ENCODE assay signal across 12 mouse cellular contexts in the genomic region with DNA sequence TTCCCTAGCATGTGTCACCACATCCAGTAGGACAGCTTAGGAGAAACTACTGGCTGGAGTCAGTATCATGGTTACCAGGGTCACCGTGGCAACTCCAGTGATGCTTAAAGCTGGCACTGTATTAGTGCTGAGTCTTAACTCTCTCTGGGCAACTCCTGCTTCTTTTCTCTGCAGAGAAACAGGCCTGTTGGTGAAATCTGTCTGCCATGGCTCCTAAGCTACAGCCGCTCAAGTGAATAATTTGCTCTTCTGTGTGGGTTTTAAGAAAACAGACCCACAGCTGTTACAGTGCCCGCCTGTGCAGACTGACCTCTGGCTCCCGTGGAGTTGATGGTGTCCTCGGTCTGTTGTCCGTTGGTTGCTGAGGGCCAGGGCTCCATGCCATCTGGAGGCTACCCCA.
DNase-seq lines count a peak whose midpoint lies in the region; ATAC-seq and TF ChIP-seq lines count a peak whose summit lies in the region.
"Had no signal": no experiment of that assay in that cellular context is flagged by ENCODE, and none has a peak within 500 bp of the region (broad histone marks: within the 10 kb centered on the region; RNA-seq: fewer than 3 reads in every experiment).

No protein-coding gene starts in this region.

- no peak overlapping the region for H3K4me3 ChIP-seq in left cerebral cortex, adult 2 months
- no peak overlapping the region for H3K4me3 ChIP-seq in forebrain, embryonic 13.5 days
- no peak overlapping the region for H3K4me3 ChIP-seq in neural tube, embryonic 15.5 days (replicated peaks)
- H3K4me3 ChIP-seq: heart, embryonic 15.5 days; limb, embryonic 15.5 days had no signal

- WGBS in forebrain, embryonic 13.5 days, result 38% methylated on average over 6 of the region's 6 CpGs
- WGBS in neural tube, embryonic 15.5 days, result 31% methylated on average over 6 of the region's 6 CpGs

- intact Hi-C loops in left cerebral cortex, postnatal 25 days (cut with DNase I), result no loop called here
- intact Hi-C loops in left cerebral cortex, adult 2 months (cut with DNase I), result loop anchor here (10.0 kb wide), 1 partner anchor 1125 kb away; the partner anchor contains the start of gene Fam19a5

- H3K36me3 ChIP-seq in forebrain, embryonic 13.5 days (ENCODE audit: poor library complexity, severe bottlenecking), result no peaks in the 10 kb centered on the region
- no peaks in the 10 kb centered on the region for H3K36me3 ChIP-seq in neural tube, embryonic 15.5 days
- H3K36me3 ChIP-seq: heart, embryonic 15.5 days; limb, embryonic 15.5 days had no signal

- peak; percentile 17 to 35 for DNase-seq in left cerebral cortex, postnatal 25 days (ENCODE audit: low spot score in 2 of 2)
- no peak for DNase-seq in left cerebral cortex, adult 2 months (ENCODE audit: extremely low spot score in 1 of 2, low spot score in 2 of 2)
- peak; percentile 32 to 51 for DNase-seq in layer of hippocampus, postnatal 10 days (ENCODE audit: low spot score in 2 of 2)
- DNase-seq in yolk sac, embryonic 10.5 days (ENCODE audit: low spot score), result no peak
- no peak for DNase-seq in urinary bladder, postnatal 36 days (ENCODE audit: low spot score in 2 of 2)
- no peak for DNase-seq in spleen, postnatal 36 days (ENCODE audit: low spot score in 2 of 2)
- DNase-seq: thymus, postnatal 25 days had no signal

- ATAC-seq in forebrain, embryonic 13.5 days, result peak; percentile 69
- peak; percentile 77 for ATAC-seq in neural tube, embryonic 15.5 days (ENCODE audit: low FRiP score)

- no peak overlapping the region for H3K27ac ChIP-seq in left cerebral cortex, adult 2 months
- H3K27ac ChIP-seq in forebrain, embryonic 13.5 days, result peak overlapping the region; percentile 57
- H3K27ac ChIP-seq in neural tube, embryonic 15.5 days (replicated peaks), result peak overlapping the region; percentile 37; the same call in 1 of the 2 replicates
- H3K27ac ChIP-seq: heart, embryonic 15.5 days; kidney, postnatal 0 days; limb, embryonic 15.5 days had no signal

- TF ChIP-seq CTCF in left cerebral cortex, adult 2 months (IDR thresholded peaks at IDR 0.05), result no peak

- 0 out of 2 replicates have a peak overlapping the region, but pooled peaks have one; percentile 4 for H3K9ac ChIP-seq in forebrain, embryonic 13.5 days
- no peak overlapping the region for H3K9ac ChIP-seq in neural tube, embryonic 15.5 days (replicated peaks)
- H3K9ac ChIP-seq: heart, embryonic 15.5 days; limb, embryonic 15.5 days had no signal

- no peak overlapping the region for H3K4me2 ChIP-seq in forebrain, embryonic 13.5 days
- H3K4me2 ChIP-seq in neural tube, embryonic 15.5 days, result no peak overlapping the region
- H3K4me2 ChIP-seq: heart, embryonic 15.5 days; limb, embryonic 15.5 days had no signal

- no peaks in the 10 kb centered on the region for H3K9me3 ChIP-seq in forebrain, embryonic 13.5 days (replicated peaks)
- H3K9me3 ChIP-seq in neural tube, embryonic 15.5 days (replicated peaks), result no peaks in the 10 kb centered on the region
- H3K9me3 ChIP-seq: heart, embryonic 15.5 days; limb, embryonic 15.5 days had no signal

- H3K27me3 ChIP-seq in forebrain, embryonic 13.5 days, result peaks cover 29% of the 10 kb centered on the region
- H3K27me3 ChIP-seq in neural tube, embryonic 15.5 days (replicated peaks), result no peaks in the 10 kb centered on the region
- H3K27me3 ChIP-seq: limb, embryonic 15.5 days had no signal

- H3K4me1 ChIP-seq in forebrain, embryonic 13.5 days, result peaks cover 47% of the 10 kb centered on the region
- H3K4me1 ChIP-seq in neural tube, embryonic 15.5 days, result peaks cover 40% of the 10 kb centered on the region

Comparison
In these comparisons a context has a peak if more than half of its experiments do, and no peak if none do; other contexts are left out.
1. DNase-seq: peak in left cerebral cortex, postnatal 25 days (2 of 2) and layer of hippocampus, postnatal 10 days (2 of 2); none in left cerebral cortex, adult 2 months (0 of 2), yolk sac, embryonic 10.5 days (single experiment), urinary bladder, postnatal 36 days (0 of 2) and spleen, postnatal 36 days (0 of 2).